Mouse (Mus musculus): ENCODE data around the gene Sept9. TPM values are rescaled to one million over a fixed set of nuclear protein-coding genes. Genes with fewer than 3 reads are reported as not detected.

Sept9 gene
- polyA plus RNA-seq, 1 experiment: 12.2 TPM

GRCm38 (mm10) chr11:117238169-117238568, 38.7 kb downstream of the Sept9 start:
- H3K27ac ChIP-seq (ENCODE audit: control insufficient read depth, insufficient read depth, low read depth, low read length): no peak overlapping the region

GRCm38 (mm10) chr11:117239617-117240016, 40.2 kb downstream of the Sept9 start:
- no peak overlapping the region for H3K27ac ChIP-seq (ENCODE audit: control insufficient read depth, insufficient read depth, low read depth, low read length)
- TF ChIP-seq POLR2A (IDR thresholded peaks at IDR 0.05; ENCODE audit: control insufficient read depth, low read depth, low read length) (no peak), CTCF (IDR thresholded peaks at IDR 0.05; ENCODE audit: control insufficient read depth, insufficient read depth, insufficient replicate concordance, low read depth, low read length) (no peak)
- no peak overlapping the region for H3K4me3 ChIP-seq (ENCODE audit: control insufficient read depth, low read depth, low read length)

More at GRCm38 (mm10) chr11:117238169-117238568, 38.7 kb downstream of the Sept9 start:
- no peaks in the 10 kb centered on the region for H3K36me3 ChIP-seq (ENCODE audit: control insufficient read depth, insufficient read depth, low read length)
- no peak overlapping the region for H3K4me3 ChIP-seq (ENCODE audit: control insufficient read depth, low read depth, low read length)
- peak; percentile 66 for TF ChIP-seq CTCF (IDR thresholded peaks at IDR 0.05; ENCODE audit: control insufficient read depth, insufficient read depth, insufficient replicate concordance, low read depth, low read length)
- no peak for TF ChIP-seq POLR2A (IDR thresholded peaks at IDR 0.05; ENCODE audit: control insufficient read depth, low read depth, low read length)
- H3K27me3 ChIP-seq (ENCODE audit: control insufficient read depth, insufficient read depth, low read length): no peaks in the 10 kb centered on the region
- peaks cover 2% of the 10 kb centered on the region; the same call in 1 of the 2 replicates for H3K4me1 ChIP-seq (ENCODE audit: control insufficient read depth, insufficient read depth, low read length)

GRCm38 (mm10) chr11:117240322-117240721, 40.9 kb downstream of the Sept9 start:
- no peaks in the 10 kb centered on the region; the same call in 1 of the 2 replicates for H3K4me1 ChIP-seq (ENCODE audit: control insufficient read depth, insufficient read depth, low read length)
- H3K36me3 ChIP-seq (ENCODE audit: control insufficient read depth, insufficient read depth, low read length): no peaks in the 10 kb centered on the region
- H3K27me3 ChIP-seq (ENCODE audit: control insufficient read depth, insufficient read depth, low read length): no peaks in the 10 kb centered on the region
- TF ChIP-seq CTCF (IDR thresholded peaks at IDR 0.05; ENCODE audit: control insufficient read depth, insufficient read depth, insufficient replicate concordance, low read depth, low read length) (no peak), POLR2A (IDR thresholded peaks at IDR 0.05; ENCODE audit: control insufficient read depth, low read depth, low read length) (no peak)
- H3K4me3 ChIP-seq (ENCODE audit: control insufficient read depth, low read depth, low read length): no peak overlapping the region
- no peak overlapping the region for H3K27ac ChIP-seq (ENCODE audit: control insufficient read depth, insufficient read depth, low read depth, low read length)

More at GRCm38 (mm10) chr11:117239617-117240016, 40.2 kb downstream of the Sept9 start:
- Histone ChIP-seq H3K36me3 (ENCODE audit: control insufficient read depth, insufficient read depth, low read length) (no peaks in the 10 kb centered on the region), H3K4me1 (ENCODE audit: control insufficient read depth, insufficient read depth, low read length) (peaks cover 2% of the 10 kb centered on the region; the same call in 1 of the 2 replicates), H3K27me3 (ENCODE audit: control insufficient read depth, insufficient read depth, low read length) (no peaks in the 10 kb centered on the region)

GRCm38 (mm10) chr11:117240861-117241738, 41.6 kb downstream of the Sept9 start:
- Histone ChIP-seq H3K36me3 (ENCODE audit: control insufficient read depth, insufficient read depth, low read length) (no peaks in the 10 kb centered on the region), H3K4me3 (ENCODE audit: control insufficient read depth, low read depth, low read length) (no peak overlapping the region), H3K27me3 (ENCODE audit: control insufficient read depth, insufficient read depth, low read length) (no peaks in the 10 kb centered on the region), H3K4me1 (ENCODE audit: control insufficient read depth, insufficient read depth, low read length) (no peaks in the 10 kb centered on the region; the same call in 1 of the 2 replicates), H3K27ac (ENCODE audit: control insufficient read depth, insufficient read depth, low read depth, low read length) (no peak overlapping the region)
- TF ChIP-seq POLR2A (IDR thresholded peaks at IDR 0.05; ENCODE audit: control insufficient read depth, low read depth, low read length) (no peak), CTCF (IDR thresholded peaks at IDR 0.05; ENCODE audit: control insufficient read depth, insufficient read depth, insufficient replicate concordance, low read depth, low read length) (no peak)

GRCm38 (mm10) chr11:117242339-117243084, 43.1 kb downstream of the Sept9 start:
- Histone ChIP-seq H3K4me3 (ENCODE audit: control insufficient read depth, low read depth, low read length) (no peak overlapping the region), H3K4me1 (ENCODE audit: control insufficient read depth, insufficient read depth, low read length) (no peaks in the 10 kb centered on the region; the same call in 1 of the 2 replicates), H3K27me3 (ENCODE audit: control insufficient read depth, insufficient read depth, low read length) (no peaks in the 10 kb centered on the region), H3K36me3 (ENCODE audit: control insufficient read depth, insufficient read depth, low read length) (no peaks in the 10 kb centered on the region), H3K27ac (ENCODE audit: control insufficient read depth, insufficient read depth, low read depth, low read length) (no peak overlapping the region)
- TF ChIP-seq POLR2A (IDR thresholded peaks at IDR 0.05; ENCODE audit: control insufficient read depth, low read depth, low read length): no peak
- TF ChIP-seq CTCF (IDR thresholded peaks at IDR 0.05; ENCODE audit: control insufficient read depth, insufficient read depth, insufficient replicate concordance, low read depth, low read length): no peak

GRCm38 (mm10) chr11:117243536-117244290, 44.3 kb downstream of the Sept9 start:
- Histone ChIP-seq H3K27me3 (ENCODE audit: control insufficient read depth, insufficient read depth, low read length) (no peaks in the 10 kb centered on the region), H3K27ac (ENCODE audit: control insufficient read depth, insufficient read depth, low read depth, low read length) (no peak overlapping the region), H3K36me3 (ENCODE audit: control insufficient read depth, insufficient read depth, low read length) (no peaks in the 10 kb centered on the region), H3K4me3 (ENCODE audit: control insufficient read depth, low read depth, low read length) (no peak overlapping the region), H3K4me1 (ENCODE audit: control insufficient read depth, insufficient read depth, low read length) (peaks cover 5% of the 10 kb centered on the region)
- TF ChIP-seq POLR2A (IDR thresholded peaks at IDR 0.05; ENCODE audit: control insufficient read depth, low read depth, low read length) (no peak), CTCF (IDR thresholded peaks at IDR 0.05; ENCODE audit: control insufficient read depth, insufficient read depth, insufficient replicate concordance, low read depth, low read length) (no peak)
